In genomic region chr1:92981056-92981845, GRCm38 (mm10) we compare ENCODE assay signal across 15 mouse cellular contexts. TPM values are rescaled to one million over a fixed set of nuclear protein-coding genes. Genes with fewer than 3 reads are reported as not detected.
DNase-seq lines count a peak whose midpoint lies in the region; ATAC-seq and TF ChIP-seq lines count a peak whose summit lies in the region.
"Had no signal": no experiment of that assay in that cellular context is flagged by ENCODE, and none has a peak within 500 bp of the region (broad histone marks: within the 10 kb centered on the region; RNA-seq: fewer than 3 reads in every experiment).

No protein-coding gene starts in this region.

- no peak for TF ChIP-seq CTCF in lung, adult 2 months (IDR thresholded peaks at IDR 0.05; ENCODE audit: insufficient read depth, low read length)

- H3K9ac ChIP-seq in forebrain, embryonic 14.5 days (ENCODE audit: low read length): no peak overlapping the region
- H3K9ac ChIP-seq in intestine, embryonic 15.5 days: no peak overlapping the region
- H3K9ac ChIP-seq: liver, embryonic 14.5 days had no signal

- H3K36me3 ChIP-seq in forebrain, embryonic 14.5 days (ENCODE audit: control insufficient read depth, insufficient read depth, low read length): no peaks in the 10 kb centered on the region
- H3K36me3 ChIP-seq in intestine, embryonic 15.5 days: no peaks in the 10 kb centered on the region
- H3K36me3 ChIP-seq: forebrain, embryonic 10.5 days had no signal

- no peak for TF ChIP-seq POLR2A in lung, adult 2 months (IDR thresholded peaks at IDR 0.05; ENCODE audit: borderline replicate concordance, extremely low read depth, low read depth, low read length)

- H3K27ac ChIP-seq in forebrain, embryonic 14.5 days (ENCODE audit: low read depth, low read length): no peak overlapping the region
- no peak overlapping the region for H3K27ac ChIP-seq in intestine, embryonic 15.5 days
- H3K27ac ChIP-seq: forebrain, embryonic 10.5 days; liver, embryonic 14.5 days had no signal

- 61% methylated on average over 7 of the region's 7 CpGs for WGBS in lung, adult 2 months
- WGBS in forebrain, embryonic 14.5 days: 89% methylated on average over 7 of the region's 7 CpGs
- 77% methylated on average over 7 of the region's 7 CpGs for whole genome bisulfite sequencing in intestine, embryonic 15.5 days

- ATAC-seq in megakaryocyte progenitor cell, adult 5-6 weeks (replicated peaks; ENCODE audit: poor library complexity): peak; percentile 38; the same call in 1 of the 2 replicates
- ATAC-seq in forebrain, embryonic 14.5 days: no peak
- ATAC-seq in intestine, embryonic 15.5 days: no peak

- H3K4me3 ChIP-seq in lung, adult 2 months (replicated peaks; ENCODE audit: extremely low read depth, low read depth, low read length): no peak overlapping the region
- no peak overlapping the region for H3K4me3 ChIP-seq in forebrain, embryonic 14.5 days (ENCODE audit: low read depth, low read length)
- no peak overlapping the region for H3K4me3 ChIP-seq in intestine, embryonic 15.5 days (replicated peaks)
- H3K4me3 ChIP-seq: forebrain, embryonic 10.5 days had no signal

- no peaks in the 10 kb centered on the region for H3K27me3 ChIP-seq in forebrain, embryonic 14.5 days (replicated peaks; ENCODE audit: control insufficient read depth, insufficient read depth, low read length)
- H3K27me3 ChIP-seq in intestine, embryonic 15.5 days (replicated peaks): no peaks in the 10 kb centered on the region

- H3K4me2 ChIP-seq in forebrain, embryonic 14.5 days (ENCODE audit: low read length): no peak overlapping the region
- H3K4me2 ChIP-seq in intestine, embryonic 15.5 days (replicated peaks): no peak overlapping the region

- no peaks in the 10 kb centered on the region for H3K9me3 ChIP-seq in forebrain, embryonic 14.5 days (replicated peaks; ENCODE audit: control insufficient read depth, low read length)
- no peaks in the 10 kb centered on the region for H3K9me3 ChIP-seq in intestine, embryonic 15.5 days
- H3K9me3 ChIP-seq: forebrain, embryonic 10.5 days had no signal

- peaks cover 9% of the 10 kb centered on the region for H3K4me1 ChIP-seq in lung, adult 2 months (ENCODE audit: control insufficient read depth, insufficient read depth, low read length)
- no peaks in the 10 kb centered on the region for H3K4me1 ChIP-seq in forebrain, embryonic 14.5 days (ENCODE audit: control insufficient read depth, insufficient read depth, low read length)
- H3K4me1 ChIP-seq in intestine, embryonic 15.5 days (replicated peaks): peaks cover 10% of the 10 kb centered on the region; the same call in 1 of the 2 replicates

- peak; percentile 64 to 70 for DNase-seq in lung, adult 18-20 months
- DNase-seq in lung, adult 2 months: no peak
- peak; percentile 62 to 67 for DNase-seq in heart, postnatal 14 days
- DNase-seq in kidney, postnatal 14 days: peak; percentile 80
- DNase-seq in forebrain, embryonic 14.5 days (ENCODE audit: low spot score): no peak
- no peak for DNase-seq in left cerebral cortex, adult 11 months (ENCODE audit: low spot score)
- DNase-seq: embryo, embryonic 11 days had no signal

- intact Hi-C loops in heart, postnatal 14 days (cut with DNase I): no loop called here

RNA-seq across cellular contexts. Expression of gene Aqp12, which starts 24.9 kb away (rescaled TPM):
- polyA plus RNA-seq in lung, adult 2 months (2012; rRNA removed): 0.14 TPM in 1 of 2 replicates, not detected in the other
- total RNA-seq in heart, postnatal 14 days (2021): not detected
- total RNA-seq in megakaryocyte progenitor cell, adult 5-6 weeks (2015): not detected in 2 replicates
- not detected in 2 replicates for total RNA-seq in megakaryocyte progenitor cell, adult 5-6 weeks (2017)
- polyA plus RNA-seq in forebrain, embryonic 14.5 days (2014; fragmentation: Nextera tagmentation; extraction: Ambion mirVana): not detected in 2 replicates
- 3.0 and 11.2 TPM in 2 replicates for polyA plus RNA-seq in intestine, embryonic 15.5 days (2015; fragmentation: Nextera tagmentation; extraction: Ambion mirVana)
- total RNA-seq: layer of hippocampus, postnatal 25 days; midbrain, postnatal 0 days had no signal
- polyA plus RNA-seq: forebrain, embryonic 10.5 days; hindbrain, embryonic 11.5 days; liver, embryonic 14.5 days; midbrain, postnatal 0 days; urinary bladder, adult 2 months had no signal

RNA-seq across cellular contexts. Expression of gene Gpr35, which starts 30.6 kb away (rescaled TPM):
- 5.5 and 8.2 TPM in 2 replicates for polyA plus RNA-seq in lung, adult 2 months (2012; rRNA removed)
- total RNA-seq in heart, postnatal 14 days (2021): under 1 TPM; 0.48 to 0.61 TPM
- total RNA-seq in megakaryocyte progenitor cell, adult 5-6 weeks (2015): 1.1 TPM in 2 replicates
- 0.74 and 1.6 TPM in 2 replicates for total RNA-seq in megakaryocyte progenitor cell, adult 5-6 weeks (2017)
- polyA plus RNA-seq in forebrain, embryonic 14.5 days (2014; fragmentation: Nextera tagmentation; extraction: Ambion mirVana): 0.29 and 0.33 TPM in 2 replicates
- polyA plus RNA-seq in intestine, embryonic 15.5 days (2015; fragmentation: Nextera tagmentation; extraction: Ambion mirVana): 8.9 and 9.1 TPM in 2 replicates
- polyA plus RNA-seq: hindbrain, embryonic 11.5 days had no signal

RNA-seq across cellular contexts. Expression of gene Capn10, which starts 47.1 kb away (rescaled TPM):
- 26.8 and 27.3 TPM in 2 replicates for polyA plus RNA-seq in lung, adult 2 months (2012; rRNA removed)
- 1 to 10 TPM; 7.5 to 9.6 TPM for total RNA-seq in heart, postnatal 14 days (2021)
- 4.4 and 6.9 TPM in 2 replicates for total RNA-seq in megakaryocyte progenitor cell, adult 5-6 weeks (2015)
- 8.2 and 9.2 TPM in 2 replicates for total RNA-seq in megakaryocyte progenitor cell, adult 5-6 weeks (2017)
- 40.2 and 52.8 TPM in 2 replicates for polyA plus RNA-seq in forebrain, embryonic 14.5 days (2014; fragmentation: Nextera tagmentation; extraction: Ambion mirVana)
- polyA plus RNA-seq in intestine, embryonic 15.5 days (2015; fragmentation: Nextera tagmentation; extraction: Ambion mirVana): 28.2 and 34.4 TPM in 2 replicates

Comparison
In these comparisons a context has a peak if more than half of its experiments do, and no peak if none do; other contexts are left out.
1. DNase-seq: peak in lung, adult 18-20 months (2 of 2), heart, postnatal 14 days (2 of 2) and kidney, postnatal 14 days (single experiment); none in lung, adult 2 months (single experiment), forebrain, embryonic 14.5 days (single experiment) and left cerebral cortex, adult 11 months (single experiment).